Mouse (Mus musculus): ENCODE measurements around the gene Ddx20. TPM values are rescaled to one million over a fixed set of nuclear protein-coding genes. Genes with fewer than 3 reads are reported as not detected.

Gene Ddx20
- polyA plus RNA-seq, 1 experiment from 2014 or later, result 40.7 TPM

DNA sequence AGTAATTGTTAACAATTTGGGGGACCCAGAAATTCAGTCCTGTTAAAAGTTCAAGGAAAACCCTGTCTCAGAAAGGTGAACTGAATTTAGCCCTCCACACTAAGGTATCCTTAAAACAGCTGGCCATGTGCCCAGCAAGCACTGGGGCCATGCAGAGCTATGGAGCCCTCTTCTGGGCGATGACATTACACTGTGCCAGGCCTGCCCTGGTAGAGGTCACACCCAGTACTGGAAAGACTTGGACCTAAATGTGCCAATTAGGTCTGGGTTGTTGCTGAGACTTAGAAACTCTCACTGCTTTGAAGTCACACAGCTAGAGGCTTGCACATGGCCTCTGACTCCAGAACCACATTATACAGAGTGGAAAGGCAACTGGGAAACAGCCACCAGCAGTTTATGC is 45.2 kb downstream of the Ddx20 start:
- Histone ChIP-seq H3K9ac (ENCODE audit: low read depth, low read length) (no peak overlapping the region), H3K27ac (ENCODE audit: low read depth, low read length) (no peak overlapping the region), H3K4me3 (ENCODE audit: low read depth, low read length) (no peak overlapping the region), H3K36me3 (ENCODE audit: control insufficient read depth, insufficient read depth, low read length) (no peaks in the 10 kb centered on the region), H3K9me3 (ENCODE audit: control insufficient read depth, low read length) (no peaks in the 10 kb centered on the region), H3K4me2 (replicated peaks; ENCODE audit: low read depth, low read length) (no peak overlapping the region), H3K27me3 (ENCODE audit: control insufficient read depth, insufficient read depth, low read length) (no peaks in the 10 kb centered on the region), H3K4me1 (replicated peaks; ENCODE audit: control insufficient read depth, insufficient read depth, low read length) (no peaks in the 10 kb centered on the region)
- DNase-seq (ENCODE audit: low spot score) (no peak), ATAC-seq (ENCODE audit: low FRiP score) (no peak)
- WGBS, result 63% methylated on average over 1 of the region's 1 CpGs

- no peaks in the 10 kb centered on the region for H3K9me3 ChIP-seq (ENCODE audit: control insufficient read depth, low read length)
- WGBS, result 92% methylated on average over 3 of the region's 3 CpGs
- H3K4me2 ChIP-seq (replicated peaks; ENCODE audit: low read depth, low read length), result no peak overlapping the region
- H3K9ac ChIP-seq (ENCODE audit: low read depth, low read length), result no peak overlapping the region
- no peak overlapping the region for H3K4me3 ChIP-seq (ENCODE audit: low read depth, low read length)
- no peaks in the 10 kb centered on the region for H3K27me3 ChIP-seq (ENCODE audit: control insufficient read depth, insufficient read depth, low read length)
- no peak for DNase-seq (ENCODE audit: low spot score)
- H3K27ac ChIP-seq (ENCODE audit: low read depth, low read length), result no peak overlapping the region
- no peaks in the 10 kb centered on the region for H3K4me1 ChIP-seq (replicated peaks; ENCODE audit: control insufficient read depth, insufficient read depth, low read length)
- H3K36me3 ChIP-seq (ENCODE audit: control insufficient read depth, insufficient read depth, low read length), result no peaks in the 10 kb centered on the region
- no peak for ATAC-seq (ENCODE audit: low FRiP score)
These were observed 54.4 kb downstream of the Ddx20 start for GRCm38 (mm10) chr3:105633021-105633420.

- DNase-seq (ENCODE audit: low spot score), result peak; percentile 11
- Histone ChIP-seq H3K4me3 (ENCODE audit: low read depth, low read length) (no peak overlapping the region), H3K36me3 (ENCODE audit: control insufficient read depth, insufficient read depth, low read length) (no peaks in the 10 kb centered on the region), H3K4me1 (replicated peaks; ENCODE audit: control insufficient read depth, insufficient read depth, low read length) (0 out of 2 replicates have a peak, but pooled peaks cover 2% of the 10 kb centered on the region), H3K27ac (ENCODE audit: low read depth, low read length) (no peak overlapping the region), H3K9me3 (ENCODE audit: control insufficient read depth, low read length) (no peaks in the 10 kb centered on the region), H3K9ac (ENCODE audit: low read depth, low read length) (no peak overlapping the region), H3K4me2 (replicated peaks; ENCODE audit: low read depth, low read length) (no peak overlapping the region), H3K27me3 (ENCODE audit: control insufficient read depth, insufficient read depth, low read length) (no peaks in the 10 kb centered on the region)
- ATAC-seq (ENCODE audit: low FRiP score), result no peak
- 72% methylated on average over 2 of the region's 2 CpGs for WGBS
These were observed 55.1 kb downstream of the Ddx20 start for GRCm38 (mm10) chr3:105632296-105632695.

Other genes with a start within 250 kb of the Ddx20 start
- gene Kcnd3, start 235.2 kb downstream of the Ddx20 start, polyA plus RNA-seq (2014; fragmentation: Nextera tagmentation; extraction: Ambion mirVana), result 2.5 and 3.0 TPM in 2 replicates
- 1.2 and 1.3 TPM in 2 replicates for gene Inka2, start 17.0 kb upstream of the Ddx20 start, polyA plus RNA-seq (2014; fragmentation: Nextera tagmentation; extraction: Ambion mirVana)
- 80.3 and 83.7 TPM in 2 replicates for gene Rap1a, start 113.8 kb upstream of the Ddx20 start, polyA plus RNA-seq (2014; fragmentation: Nextera tagmentation; extraction: Ambion mirVana)
- gene Adora3, start 183.3 kb upstream of the Ddx20 start, polyA plus RNA-seq (2014; fragmentation: Nextera tagmentation; extraction: Ambion mirVana), result 0.10 and 0.23 TPM in 2 replicates
- gene Tmigd3, start 183.3 kb upstream of the Ddx20 start, polyA plus RNA-seq (2014; fragmentation: Nextera tagmentation; extraction: Ambion mirVana), result not detected in 2 replicates
- gene I830077J02Rik, start 245.1 kb upstream of the Ddx20 start, polyA plus RNA-seq (2014; fragmentation: Nextera tagmentation; extraction: Ambion mirVana), result 0.42 and 0.97 TPM in 2 replicates